ENCODE assay signal across 34 mouse cellular contexts in the genomic region with DNA sequence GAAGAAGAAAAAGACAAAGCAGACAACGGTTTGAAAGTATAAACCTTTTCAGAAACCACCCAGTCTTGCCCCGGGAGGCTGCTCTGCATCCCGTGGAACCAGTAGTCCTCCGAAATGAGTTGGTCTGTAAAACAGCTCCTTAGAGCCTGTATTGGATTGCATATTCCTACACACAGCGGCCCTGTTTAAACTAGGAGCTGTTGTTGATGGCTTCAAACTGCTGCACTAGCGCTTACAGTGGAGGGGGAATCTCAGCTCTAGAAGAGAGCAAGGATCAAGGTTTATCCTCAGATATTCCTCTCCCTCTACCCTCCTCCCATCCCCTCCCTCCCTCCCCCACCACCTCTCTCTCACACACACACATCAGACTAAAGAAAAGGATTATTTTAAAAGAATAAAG. TPM values are rescaled to one million over a fixed set of nuclear protein-coding genes. Genes with fewer than 3 reads are reported as not detected.
"Had no signal": no experiment of that assay in that cellular context is flagged by ENCODE, and none has a peak within 500 bp of the region (broad histone marks: within the 10 kb centered on the region; RNA-seq: fewer than 3 reads in every experiment).

No protein-coding gene starts in this region.

- ATAC-seq: forebrain, embryonic 13.5 days; forebrain, embryonic 14.5 days; forebrain, embryonic 15.5 days; forebrain, embryonic 16.5 days; forebrain, postnatal 0 days had no signal

- H3K4me3 ChIP-seq: embryonic facial prominence, embryonic 10.5 days; embryonic facial prominence, embryonic 12.5 days; embryonic facial prominence, embryonic 13.5 days; embryonic facial prominence, embryonic 15.5 days; erythroblast, embryonic 14.5 days; forebrain, embryonic 10.5 days; forebrain, embryonic 12.5 days; forebrain, embryonic 13.5 days; forebrain, embryonic 15.5 days; gastrocnemius, adult 2 months had no signal

- H3K9me3 ChIP-seq: embryonic facial prominence, embryonic 10.5 days; embryonic facial prominence, embryonic 12.5 days; embryonic facial prominence, embryonic 13.5 days; embryonic facial prominence, embryonic 15.5 days; forebrain, embryonic 10.5 days; forebrain, embryonic 12.5 days; forebrain, embryonic 13.5 days; forebrain, embryonic 15.5 days had no signal

- H3K27me3 ChIP-seq: embryonic facial prominence, embryonic 12.5 days; embryonic facial prominence, embryonic 13.5 days; embryonic facial prominence, embryonic 15.5 days; forebrain, embryonic 12.5 days; forebrain, embryonic 13.5 days; forebrain, embryonic 15.5 days had no signal

- H3K4me2 ChIP-seq: embryonic facial prominence, embryonic 12.5 days; embryonic facial prominence, embryonic 13.5 days; embryonic facial prominence, embryonic 15.5 days; forebrain, embryonic 12.5 days; forebrain, embryonic 13.5 days; forebrain, embryonic 15.5 days had no signal

- H3K9ac ChIP-seq: embryonic facial prominence, embryonic 12.5 days; embryonic facial prominence, embryonic 13.5 days; embryonic facial prominence, embryonic 15.5 days; forebrain, embryonic 12.5 days; forebrain, embryonic 13.5 days; forebrain, embryonic 15.5 days; forebrain, postnatal 0 days had no signal

- H3K4me1 ChIP-seq: embryonic facial prominence, embryonic 15.5 days; forebrain, embryonic 13.5 days had no signal

- H3K27ac ChIP-seq: embryonic facial prominence, embryonic 10.5 days; embryonic facial prominence, embryonic 12.5 days; embryonic facial prominence, embryonic 13.5 days; embryonic facial prominence, embryonic 15.5 days; forebrain, embryonic 10.5 days; forebrain, embryonic 12.5 days; forebrain, embryonic 13.5 days; forebrain, embryonic 15.5 days; gastrocnemius, adult 2 months had no signal

- DNase-seq: cerebellum, adult 2 months; cerebellum, adult 8-10 months; cerebellum, adult 9-10 months; cerebellum, adult 9-11 months; cerebellum, postnatal 10 days; cerebellum, postnatal 14 days; cerebellum, postnatal 25 days; cerebellum, postnatal 36 days; embryo, embryonic 11 days; forebrain, postnatal 0 days; gastrocnemius, adult 2 months; gastrocnemius, postnatal 10 days; gastrocnemius, postnatal 14 days; gastrocnemius, postnatal 25 days; gastrocnemius, postnatal 36 days; heart, adult 11 months; heart, adult 18-20 months had no signal

RNA-seq across cellular contexts. Expression of a gene that starts 18.4 kb away (rescaled TPM):
- polyA plus RNA-seq: cerebellum, adult 2 months; cortical plate, adult 2 months; embryonic facial prominence, embryonic 11.5 days; embryonic facial prominence, embryonic 13.5 days; embryonic facial prominence, embryonic 14.5 days; embryonic facial prominence, embryonic 15.5 days; erythroblast, embryonic 14.5 days; forebrain, embryonic 10.5 days; forebrain, embryonic 11.5 days; forebrain, embryonic 12.5 days; forebrain, embryonic 13.5 days; forebrain, embryonic 14.5 days; forebrain, embryonic 15.5 days; forebrain, embryonic 16.5 days; forebrain, postnatal 0 days; frontal cortex, adult 2 months; gonadal fat pad, adult 2 months had no signal
